Mouse (Mus musculus): ENCODE results near the gene Arhgef17. TPM values are rescaled to one million over a fixed set of nuclear protein-coding genes. Genes with fewer than 3 reads are reported as not detected.
A peak's percentile ranks its signal among the peaks of the same experiment; 100 is the strongest.

Arhgef17 gene
- polyA plus RNA-seq, 1 experiment: 1.3 TPM

GRCm38 (mm10) chr7:100919006-100919808 is 12.7 kb downstream of the Arhgef17 start:
- Histone ChIP-seq H3K4me1 (peaks cover 63% of the 10 kb centered on the region), H3K27me3 (replicated peaks) (peaks cover 87% of the 10 kb centered on the region), H3K4me3 (replicated peaks) (no peak overlapping the region), H3K36me3 (replicated peaks; ENCODE audit: low read length) (no peaks in the 10 kb centered on the region), H3K9me3 (no peaks in the 10 kb centered on the region)
- no peak for TF ChIP-seq FLI1 (IDR thresholded peaks at IDR 0.05; ENCODE audit: low read length)
- no peak for TF ChIP-seq GATA1 (IDR thresholded peaks at IDR 0.05; ENCODE audit: borderline replicate concordance, low read length)

- Histone ChIP-seq H3K9me3 (no peaks in the 10 kb centered on the region), H3K4me1 (peaks cover 71% of the 10 kb centered on the region), H3K4me3 (replicated peaks) (peak overlapping the region; percentile 60), H3K27me3 (replicated peaks) (peaks cover 87% of the 10 kb centered on the region), H3K36me3 (replicated peaks; ENCODE audit: low read length) (no peaks in the 10 kb centered on the region)
- TF ChIP-seq FLI1 (IDR thresholded peaks at IDR 0.05; ENCODE audit: low read length) (no peak), GATA1 (IDR thresholded peaks at IDR 0.05; ENCODE audit: borderline replicate concordance, low read length) (no peak)
Measured at GRCm38 (mm10) chr7:100918176-100918575, 13.7 kb downstream of the Arhgef17 start.

- TF ChIP-seq GATA1 (IDR thresholded peaks at IDR 0.05; ENCODE audit: borderline replicate concordance, low read length) (no peak), FLI1 (IDR thresholded peaks at IDR 0.05; ENCODE audit: low read length) (no peak)
- H3K36me3 ChIP-seq (replicated peaks; ENCODE audit: low read length): no peaks in the 10 kb centered on the region
- no peaks in the 10 kb centered on the region for H3K9me3 ChIP-seq
- H3K4me3 ChIP-seq (replicated peaks): peak overlapping the region; percentile 60
- peaks cover 86% of the 10 kb centered on the region for H3K27me3 ChIP-seq (replicated peaks)
- H3K4me1 ChIP-seq: peaks cover 73% of the 10 kb centered on the region
Measured at GRCm38 (mm10) chr7:100917751-100918150, 14.2 kb downstream of the Arhgef17 start.

GRCm38 (mm10) chr7:100916526-100916925 is 15.4 kb downstream of the Arhgef17 start:
- H3K9me3 ChIP-seq: no peaks in the 10 kb centered on the region
- peaks cover 82% of the 10 kb centered on the region for H3K27me3 ChIP-seq (replicated peaks)
- no peak for TF ChIP-seq GATA1 (IDR thresholded peaks at IDR 0.05; ENCODE audit: borderline replicate concordance, low read length)
- no peak for TF ChIP-seq FLI1 (IDR thresholded peaks at IDR 0.05; ENCODE audit: low read length)
- H3K4me3 ChIP-seq (replicated peaks): peak overlapping the region; percentile 6
- peaks cover 71% of the 10 kb centered on the region for H3K4me1 ChIP-seq
- H3K36me3 ChIP-seq (replicated peaks; ENCODE audit: low read length): no peaks in the 10 kb centered on the region

GRCm38 (mm10) chr7:100915204-100915603 is 16.7 kb downstream of the Arhgef17 start:
- H3K36me3 ChIP-seq (replicated peaks; ENCODE audit: low read length): no peaks in the 10 kb centered on the region
- peaks cover 76% of the 10 kb centered on the region for H3K4me1 ChIP-seq
- no peaks in the 10 kb centered on the region for H3K9me3 ChIP-seq
- TF ChIP-seq FLI1 (IDR thresholded peaks at IDR 0.05; ENCODE audit: low read length) (no peak), GATA1 (IDR thresholded peaks at IDR 0.05; ENCODE audit: borderline replicate concordance, low read length) (no peak)
- H3K4me3 ChIP-seq (replicated peaks): no peak overlapping the region
- peaks cover 82% of the 10 kb centered on the region for H3K27me3 ChIP-seq (replicated peaks)

- Histone ChIP-seq H3K4me3 (replicated peaks) (no peak overlapping the region), H3K4me1 (peaks cover 52% of the 10 kb centered on the region), H3K36me3 (replicated peaks; ENCODE audit: low read length) (no peaks in the 10 kb centered on the region), H3K27me3 (replicated peaks) (peaks cover 68% of the 10 kb centered on the region), H3K9me3 (no peaks in the 10 kb centered on the region)
- no peak for TF ChIP-seq GATA1 (IDR thresholded peaks at IDR 0.05; ENCODE audit: borderline replicate concordance, low read length)
- TF ChIP-seq FLI1 (IDR thresholded peaks at IDR 0.05; ENCODE audit: low read length): no peak
Measured at GRCm38 (mm10) chr7:100911791-100912190, 20.1 kb downstream of the Arhgef17 start.

GRCm38 (mm10) chr7:100911246-100911770 is 20.6 kb downstream of the Arhgef17 start:
- H3K9me3 ChIP-seq: no peaks in the 10 kb centered on the region
- H3K4me3 ChIP-seq (replicated peaks): no peak overlapping the region
- no peaks in the 10 kb centered on the region for H3K36me3 ChIP-seq (replicated peaks; ENCODE audit: low read length)
- TF ChIP-seq FLI1 (IDR thresholded peaks at IDR 0.05; ENCODE audit: low read length) (no peak), GATA1 (IDR thresholded peaks at IDR 0.05; ENCODE audit: borderline replicate concordance, low read length) (no peak)
- peaks cover 48% of the 10 kb centered on the region for H3K4me1 ChIP-seq
- H3K27me3 ChIP-seq (replicated peaks): peaks cover 67% of the 10 kb centered on the region

GRCm38 (mm10) chr7:100908567-100908966 is 23.3 kb downstream of the Arhgef17 start:
- no peak for TF ChIP-seq FLI1 (IDR thresholded peaks at IDR 0.05; ENCODE audit: low read length)
- TF ChIP-seq GATA1 (IDR thresholded peaks at IDR 0.05; ENCODE audit: borderline replicate concordance, low read length): no peak
- Histone ChIP-seq H3K36me3 (replicated peaks; ENCODE audit: low read length) (no peaks in the 10 kb centered on the region), H3K9me3 (no peaks in the 10 kb centered on the region), H3K4me3 (replicated peaks) (no peak overlapping the region), H3K27me3 (replicated peaks) (peaks cover 44% of the 10 kb centered on the region), H3K4me1 (peaks cover 45% of the 10 kb centered on the region)

- Histone ChIP-seq H3K4me1 (peaks cover 40% of the 10 kb centered on the region), H3K4me3 (replicated peaks) (no peak overlapping the region), H3K9me3 (no peaks in the 10 kb centered on the region), H3K27me3 (replicated peaks) (peaks cover 40% of the 10 kb centered on the region), H3K36me3 (replicated peaks; ENCODE audit: low read length) (no peaks in the 10 kb centered on the region)
- TF ChIP-seq FLI1 (IDR thresholded peaks at IDR 0.05; ENCODE audit: low read length): no peak
- no peak for TF ChIP-seq GATA1 (IDR thresholded peaks at IDR 0.05; ENCODE audit: borderline replicate concordance, low read length)
Measured at GRCm38 (mm10) chr7:100908061-100908460, 23.8 kb downstream of the Arhgef17 start.

- no peaks in the 10 kb centered on the region for H3K9me3 ChIP-seq
- peaks cover 39% of the 10 kb centered on the region for H3K4me1 ChIP-seq
- peaks cover 40% of the 10 kb centered on the region for H3K27me3 ChIP-seq (replicated peaks)
- TF ChIP-seq GATA1 (IDR thresholded peaks at IDR 0.05; ENCODE audit: borderline replicate concordance, low read length): no peak
- no peak for TF ChIP-seq FLI1 (IDR thresholded peaks at IDR 0.05; ENCODE audit: low read length)
- no peaks in the 10 kb centered on the region for H3K36me3 ChIP-seq (replicated peaks; ENCODE audit: low read length)
- H3K4me3 ChIP-seq (replicated peaks): no peak overlapping the region
Measured at GRCm38 (mm10) chr7:100907231-100907630, 24.7 kb downstream of the Arhgef17 start.
